Mouse (Mus musculus): ENCODE data around the gene Hadh. TPM values are rescaled to one million over a fixed set of nuclear protein-coding genes. Genes with fewer than 3 reads are reported as not detected.

Gene Hadh
- polyA plus RNA-seq, 1 experiment from 2014 or later = 198 TPM

- WGBS = 87% methylated on average over 5 of the region's 5 CpGs
- H3K4me1 ChIP-seq (ENCODE audit: control insufficient read depth in 2 of 2, insufficient read depth in 2 of 2, low read length in 2 of 2) = peaks cover 0 to 2% of the 10 kb centered on the region in 2 experiments; a peak in 1 of 4 replicates
- no peaks in the 10 kb centered on the region for H3K9me3 ChIP-seq (ENCODE audit: control insufficient read depth, low read length)
- ATAC-seq (ENCODE audit: insufficient number of reproducible peaks, insufficient read depth, low FRiP score, low read depth) = no peak
- H3K9ac ChIP-seq (ENCODE audit: low read length) = no peak overlapping the region
- H3K27ac ChIP-seq (replicated peaks in 1 of 2; ENCODE audit: control insufficient read depth in 1 of 2, insufficient read depth in 1 of 2, low read depth in 2 of 2, low read length in 2 of 2) = no peak overlapping the region
- H3K36me3 ChIP-seq (ENCODE audit: control insufficient read depth, insufficient read depth, low read length) = no peaks in the 10 kb centered on the region
- H3K4me3 ChIP-seq (ENCODE audit: control insufficient read depth in 1 of 2, insufficient read depth in 1 of 2, low read depth in 1 of 2, low read length in 2 of 2) = no peak overlapping the region
- H3K4me2 ChIP-seq (ENCODE audit: low read length) = no peak overlapping the region
- no peaks in the 10 kb centered on the region for H3K27me3 ChIP-seq (ENCODE audit: control insufficient read depth, insufficient read depth, low read length)
Measured at GRCm38 (mm10) chr3:131186193-131186592, 85.7 kb downstream of the Hadh start.

Other genes with a start within 250 kb of the Hadh start
- 5.3 and 5.6 TPM in 2 replicates for gene Lef1, start 161.6 kb downstream of the Hadh start, polyA plus RNA-seq (2014; fragmentation: Nextera tagmentation; extraction: Ambion mirVana)
- gene Cyp2u1, start 31.1 kb upstream of the Hadh start, polyA plus RNA-seq (2014; fragmentation: Nextera tagmentation; extraction: Ambion mirVana) = 13.2 and 13.3 TPM in 2 replicates
- 0.65 and 0.92 TPM in 2 replicates for gene Sgms2, start 219.3 kb upstream of the Hadh start, polyA plus RNA-seq (2014; fragmentation: Nextera tagmentation; extraction: Ambion mirVana)